Mouse (Mus musculus) heart, adult 2 months (tissue): Measurements from ENCODE around the gene Mthfr.

ENCODE experiments used
- CTCF ChIP-seq: fragments of 200-600 bp; IDR thresholded peaks from 2 replicates; pipeline ENCODE4 v1.8.1; 2022; ENCODE audit warnings: antibody characterized with exemption, mild to moderate bottlenecking, moderate library complexity
- EP300 ChIP-seq: fragments of 200-500 bp; IDR thresholded peaks from 2 replicates; pipeline ENCODE4 v1.6.1; 2011; ENCODE audit warnings: low read depth, low read length, control low read depth; ENCODE audit not compliant: insufficient read depth
- POLR2A ChIP-seq: fragments of 200-500 bp; IDR thresholded peaks from 2 replicates; pipeline ENCODE4 v1.6.1; 2011; ENCODE audit warnings: mild to moderate bottlenecking, low read depth, low read length, control low read depth; ENCODE audit not compliant: insufficient read depth

DNA sequence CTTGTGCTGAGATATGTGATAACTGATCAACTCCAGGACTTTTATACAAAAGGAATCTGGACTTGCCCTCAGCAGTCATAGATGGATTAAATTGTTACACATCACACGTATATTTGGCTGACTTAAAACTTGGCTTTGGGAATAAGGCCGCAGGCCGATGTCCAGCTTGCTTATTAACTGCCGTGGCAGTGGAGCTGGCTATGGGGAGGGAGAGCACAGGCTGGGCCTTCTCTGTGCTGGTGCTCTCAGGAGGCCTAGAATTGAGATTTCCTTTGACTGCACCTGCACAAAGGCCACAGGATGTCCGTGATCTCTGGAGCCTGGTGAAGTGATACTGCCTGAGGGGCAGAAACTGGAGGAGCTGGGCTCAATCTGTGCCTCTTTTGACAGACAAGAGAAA is 8.4 kb upstream of the Mthfr start:
- TF ChIP-seq POLR2A = no peak
- no peak for TF ChIP-seq CTCF
- no peak for TF ChIP-seq EP300
